Mouse (Mus musculus) lung, postnatal 0 days (tissue): Measurements from ENCODE around the gene Gimap4.

Experiments used
- CTCF ChIP-seq: IDR thresholded peaks from 2 replicates; pipeline ENCODE4 v1.5.1; 2016; ENCODE audit warnings: antibody characterized with exemption, mild to moderate bottlenecking
- EP300 ChIP-seq: IDR thresholded peaks from 2 replicates; pipeline ENCODE4 v1.6.1; 2016; ENCODE audit warnings: antibody characterized with exemption, mild to moderate bottlenecking, control low read depth

DNA sequence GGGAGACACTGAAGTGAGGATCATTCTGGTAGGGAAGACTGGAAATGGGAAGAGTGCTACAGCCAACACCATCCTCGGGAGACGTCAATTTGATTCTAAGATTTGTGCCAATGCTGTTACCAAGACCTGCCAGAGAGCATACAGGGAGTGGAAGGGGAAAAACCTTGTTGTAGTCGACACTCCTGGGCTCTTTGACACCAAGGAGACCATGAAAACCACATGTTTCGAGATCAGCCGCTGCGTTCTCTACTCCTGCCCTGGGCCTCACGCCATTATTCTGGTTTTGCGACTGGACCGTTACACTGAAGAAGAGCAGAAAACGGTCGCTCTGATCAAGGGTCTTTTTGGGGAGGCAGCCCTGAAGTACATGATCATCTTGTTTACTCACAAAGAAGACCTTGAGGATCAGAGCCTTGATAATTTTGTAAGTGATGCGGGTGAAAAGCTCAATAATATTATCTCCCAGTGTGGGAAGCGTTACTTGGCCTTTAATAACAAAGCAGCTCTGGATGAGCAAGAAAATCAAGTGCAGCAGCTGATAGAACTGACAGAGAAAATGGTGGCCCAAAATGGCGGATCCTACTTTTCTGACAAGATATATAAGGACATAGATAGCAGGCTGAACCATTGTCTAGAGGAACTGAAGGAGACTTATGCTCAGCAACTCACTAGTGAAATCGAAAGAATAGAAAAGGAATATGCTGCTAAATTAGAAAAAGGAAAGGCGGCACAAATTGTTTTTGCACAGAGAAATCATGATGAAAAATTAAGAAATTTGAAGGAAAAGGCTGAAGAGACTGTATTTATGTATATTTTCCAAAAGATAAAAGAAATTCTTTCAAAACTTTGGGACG is 6.6 kb upstream of the Gimap4 start:
- no peak for TF ChIP-seq CTCF
- TF ChIP-seq EP300, result no peak
